Mouse (Mus musculus) hindbrain, embryonic 16.5 days (tissue): ENCODE measurements around the gene Gon7. TPM values are rescaled to one million over a fixed set of nuclear protein-coding genes. Genes with fewer than 3 reads are reported as not detected.

Source experiments
- ATAC-seq: fragments of 200-750 bp; cut with Nextera tagmentation; 2 replicates; pipeline ENCODE4 v1.8.0; 2017; ENCODE audit warnings: moderate TSS enrichment, moderate library complexity
- H3K27ac ChIP-seq: fragments of 300-500 bp; sonication (generic); 2 replicates; pipeline ENCODE4 v1.5.1; 2014; ENCODE audit warnings: low read depth, mild to moderate bottlenecking, control low read depth, low read length, moderate library complexity
- H3K27me3 ChIP-seq: fragments of 300-500 bp; sonication (generic); replicated peaks from 2 replicates; pipeline ENCODE4 v1.6.1; 2014; ENCODE audit warnings: low read length; ENCODE audit not compliant: control insufficient read depth, insufficient read depth
- H3K36me3 ChIP-seq: fragments of 300-500 bp; sonication (generic); 2 replicates; pipeline ENCODE4 v1.6.1; 2014; ENCODE audit warnings: mild to moderate bottlenecking, low read length, moderate library complexity, mixed read lengths; ENCODE audit not compliant: control insufficient read depth, insufficient read depth
- H3K4me1 ChIP-seq: fragments of 300-500 bp; sonication (generic); 2 replicates; pipeline ENCODE4 v1.6.1; 2014; ENCODE audit warnings: low read depth, low read length; ENCODE audit not compliant: control insufficient read depth, insufficient read depth
- H3K4me2 ChIP-seq: fragments of 300-500 bp; sonication (generic); 2 replicates; pipeline ENCODE4 v1.6.1; 2014; ENCODE audit warnings: mild to moderate bottlenecking, low read length, control low read depth, moderate library complexity
- H3K4me3 ChIP-seq: fragments of 300-500 bp; sonication (generic); 2 replicates; pipeline ENCODE4 v1.5.1; 2014; ENCODE audit warnings: mild to moderate bottlenecking, low read length, control low read depth, moderate library complexity
- H3K9ac ChIP-seq: fragments of 300-500 bp; sonication (generic); 2 replicates; pipeline ENCODE4 v1.6.1; 2014; ENCODE audit warnings: low read depth, mild to moderate bottlenecking, control low read depth, low read length, moderate library complexity
- H3K9me3 ChIP-seq: fragments of 300-500 bp; sonication (generic); 2 replicates; pipeline ENCODE4 v1.6.1; 2014; ENCODE audit warnings: mild to moderate bottlenecking, low read length, moderate library complexity; ENCODE audit not compliant: control insufficient read depth
- WGBS: fragments of 180-500 bp; shearing (Covaris S2); extraction: QIAGEN DNeasy Blood & Tissue Kit; methylation state at CpG from one replicate; pipeline ENCODE4 v1.1.7; 2014; 5-methylcytosine and 5-hydroxymethylcytosine counted together
- polyA plus RNA-seq: library from polyadenylated mRNA; unstranded; fragments of >200 nt; fragmentation: Nextera tagmentation; extraction: Ambion mirVana; gene quantifications from 2 replicates; pipeline ENCODE4 v1.2.1, GENCODE M21; 2015

The Gon7 gene
- polyA plus RNA-seq, 1 experiment from 2014 or later: 45.2 TPM

- no peak for ATAC-seq
- H3K9me3 ChIP-seq: no peaks in the 10 kb centered on the region
- peaks cover 10% of the 10 kb centered on the region for H3K4me1 ChIP-seq
- 90% methylated on average over 3 of the region's 3 CpGs for WGBS
- no peak overlapping the region for H3K4me3 ChIP-seq
- H3K4me2 ChIP-seq: no peak overlapping the region
- H3K27me3 ChIP-seq: no peaks in the 10 kb centered on the region
- peaks cover 3% of the 10 kb centered on the region for H3K36me3 ChIP-seq
- H3K27ac ChIP-seq: no peak overlapping the region
- H3K9ac ChIP-seq: no peak overlapping the region
These were observed 9.3 kb downstream of the Gon7 start for GRCm38 (mm10) chr12:102748256-102748655.

GRCm38 (mm10) chr12:102744839-102745238 is 12.8 kb downstream of the Gon7 start:
- 59% methylated on average over 6 of the region's 6 CpGs for WGBS
- no peak for ATAC-seq
- Histone ChIP-seq H3K9me3 (no peaks in the 10 kb centered on the region), H3K36me3 (peaks cover 3% of the 10 kb centered on the region), H3K9ac (no peak overlapping the region), H3K27ac (no peak overlapping the region), H3K4me1 (peaks cover 22% of the 10 kb centered on the region), H3K4me3 (no peak overlapping the region), H3K4me2 (peak overlapping the region; percentile 90; the same call in 1 of the 2 replicates), H3K27me3 (no peaks in the 10 kb centered on the region)

GRCm38 (mm10) chr12:102743589-102744574 is 13.7 kb downstream of the Gon7 start, which contains the start of the genes Moap1 and Tmem251:
Moap1 (minus strand) TSS chr12:102743661.
Tmem251 (plus strand) TSS chr12:102743762.
- Histone ChIP-seq H3K27ac (peak within 1 kb of the TSS; percentile 93), H3K9me3 (no peaks in the 10 kb centered on the region), H3K4me1 (peaks cover 22% of the 10 kb centered on the region), H3K4me2 (peak within 1 kb of the TSS; percentile 90), H3K27me3 (no peaks in the 10 kb centered on the region), H3K36me3 (peaks cover 3% of the 10 kb centered on the region), H3K4me3 (peak within 1 kb of the TSS; percentile 80), H3K9ac (peak within 1 kb of the TSS; percentile 88)
- under 1% methylated on average over 63 of the region's 63 CpGs for WGBS
- ATAC-seq: peak; percentile 98

GRCm38 (mm10) chr12:102743036-102743588 is 14.5 kb downstream of the Gon7 start:
- H3K4me2 ChIP-seq: peak overlapping the region; percentile 90
- peak overlapping the region; percentile 88 for H3K9ac ChIP-seq
- no peaks in the 10 kb centered on the region for H3K9me3 ChIP-seq
- H3K27me3 ChIP-seq: no peaks in the 10 kb centered on the region
- H3K27ac ChIP-seq: peak overlapping the region; percentile 93
- WGBS: under 1% methylated on average over 33 of the region's 33 CpGs
- ATAC-seq: peak; percentile 82
- peaks cover 3% of the 10 kb centered on the region; the same call in 1 of the 2 replicates for H3K36me3 ChIP-seq
- peaks cover 22% of the 10 kb centered on the region for H3K4me1 ChIP-seq
- H3K4me3 ChIP-seq: peak overlapping the region; percentile 80

- Histone ChIP-seq H3K4me3 (no peak overlapping the region), H3K4me2 (no peak overlapping the region; the same call in 1 of the 2 replicates), H3K27ac (no peak overlapping the region), H3K27me3 (no peaks in the 10 kb centered on the region), H3K4me1 (peaks cover 22% of the 10 kb centered on the region), H3K9ac (no peak overlapping the region), H3K9me3 (no peaks in the 10 kb centered on the region), H3K36me3 (peaks cover 3% of the 10 kb centered on the region; the same call in 1 of the 2 replicates)
- 90% methylated on average over 7 of the region's 7 CpGs for WGBS
- ATAC-seq: no peak
These were observed 15.5 kb downstream of the Gon7 start for GRCm38 (mm10) chr12:102742056-102742455.

- ATAC-seq: no peak
- Histone ChIP-seq H3K4me1 (peaks cover 22% of the 10 kb centered on the region), H3K36me3 (no peaks in the 10 kb centered on the region), H3K9ac (no peak overlapping the region), H3K4me2 (no peak overlapping the region), H3K4me3 (no peak overlapping the region), H3K9me3 (no peaks in the 10 kb centered on the region), H3K27me3 (no peaks in the 10 kb centered on the region), H3K27ac (no peak overlapping the region)
- WGBS: 60% methylated on average over 3 of the region's 3 CpGs
These were observed 17.3 kb downstream of the Gon7 start for GRCm38 (mm10) chr12:102740285-102740684.

- Histone ChIP-seq H3K27me3 (no peaks in the 10 kb centered on the region), H3K4me2 (no peak overlapping the region), H3K36me3 (no peaks in the 10 kb centered on the region), H3K9ac (no peak overlapping the region), H3K4me3 (no peak overlapping the region), H3K4me1 (peaks cover 12% of the 10 kb centered on the region), H3K27ac (no peak overlapping the region), H3K9me3 (no peaks in the 10 kb centered on the region)
- 83% methylated on average over 5 of the region's 5 CpGs for WGBS
- ATAC-seq: no peak
These were observed 18.5 kb downstream of the Gon7 start for GRCm38 (mm10) chr12:102739096-102739495.

GRCm38 (mm10) chr12:102733381-102733780 is 24.2 kb downstream of the Gon7 start:
- Histone ChIP-seq H3K4me1 (peaks cover 15% of the 10 kb centered on the region), H3K36me3 (no peaks in the 10 kb centered on the region), H3K9me3 (no peaks in the 10 kb centered on the region), H3K27me3 (no peaks in the 10 kb centered on the region), H3K4me3 (no peak overlapping the region), H3K4me2 (no peak overlapping the region), H3K9ac (no peak overlapping the region), H3K27ac (no peak overlapping the region)
- ATAC-seq: no peak
- WGBS: 13% methylated on average over 4 of the region's 5 CpGs
